Mouse (Mus musculus) naive thymus-derived CD4-positive, alpha-beta T cell, adult 2 months (primary cell): ENCODE measurements around the gene Pip4k2b.
"Not testable (repeated sequence)": the region's sequence is repeated elsewhere in the genome, so short reads cannot be mapped to it uniquely, and the experiment has no call there.

Source experiments
- DNase-seq: peaks from one replicate; pipeline ENCODE4 v3.0.0-alpha.2; 2011; ENCODE audit warnings: low read depth

Pip4k2b gene

GRCm38 (mm10) chr11:97714784-97715760 lies 29.4 kb downstream of the Pip4k2b start:
- no peak for DNase-seq

GRCm38 (mm10) chr11:97714356-97714755 lies 30.1 kb downstream of the Pip4k2b start:
- DNase-seq = no peak

GRCm38 (mm10) chr11:97713896-97714295 lies 30.6 kb downstream of the Pip4k2b start:
- DNase-seq = no peak

- DNase-seq = no peak
Observed at GRCm38 (mm10) chr11:97712286-97712685, 32.2 kb downstream of the Pip4k2b start.

- no peak for DNase-seq
Observed at GRCm38 (mm10) chr11:97711200-97711900, 33.2 kb downstream of the Pip4k2b start.

- not testable (repeated sequence) for DNase-seq
Observed at GRCm38 (mm10) chr11:97710067-97710466, 34.4 kb downstream of the Pip4k2b start.

GRCm38 (mm10) chr11:97703039-97703826 lies 41.3 kb downstream of the Pip4k2b start, which contains the start of gene Psmb3:
Psmb3 (plus strand) TSS chr11:97703399.
- peak; percentile 99 for DNase-seq

GRCm38 (mm10) chr11:97702393-97702745 lies 42.1 kb downstream of the Pip4k2b start:
- DNase-seq = peak; percentile 95

GRCm38 (mm10) chr11:97701581-97702392 lies 42.7 kb downstream of the Pip4k2b start:
- peak; percentile 48 for DNase-seq

- DNase-seq = no peak
Observed at GRCm38 (mm10) chr11:97700746-97701580, 43.5 kb downstream of the Pip4k2b start.

- peak; percentile 65 for DNase-seq
Observed at GRCm38 (mm10) chr11:97700003-97700745, 44.3 kb downstream of the Pip4k2b start, which contains the start of gene Pcgf2. Pcgf2 (minus strand) TSS chr11:97700497.

GRCm38 (mm10) chr11:97699626-97700002 lies 44.9 kb downstream of the Pip4k2b start:
- peak; percentile 63 for DNase-seq

GRCm38 (mm10) chr11:97698741-97699611 lies 45.5 kb downstream of the Pip4k2b start:
- no peak for DNase-seq

GRCm38 (mm10) chr11:97697891-97698529 lies 46.5 kb downstream of the Pip4k2b start:
- DNase-seq = no peak

- no peak for DNase-seq
Observed at GRCm38 (mm10) chr11:97697199-97697890, 47.2 kb downstream of the Pip4k2b start.

GRCm38 (mm10) chr11:97696669-97697068 lies 47.8 kb downstream of the Pip4k2b start:
- DNase-seq = no peak

GRCm38 (mm10) chr11:97695712-97696401 lies 48.6 kb downstream of the Pip4k2b start:
- no peak for DNase-seq
